Mouse (Mus musculus) cerebellum, adult 2 months (tissue): ENCODE results near the gene Rbp4. TPM values are rescaled to one million over a fixed set of nuclear protein-coding genes. Genes with fewer than 3 reads are reported as not detected.

Source experiments
- DNase-seq, 2 experiments: peaks; one replicate each; pipeline ENCODE4 v3.0.0; 2021
- H3K27ac ChIP-seq: fragments of 200-500 bp; 2 replicates; pipeline ENCODE4 v1.5.1; 2012; ENCODE audit warnings: low read length, control low read depth, inconsistent platforms; ENCODE audit not compliant: insufficient read depth
- H3K27me3 ChIP-seq: fragments of 200-500 bp; 2 replicates; pipeline ENCODE4 v1.6.1; 2012; ENCODE audit warnings: inconsistent platforms, mild to moderate bottlenecking, low read length, moderate library complexity; ENCODE audit not compliant: control insufficient read depth, insufficient read depth
- H3K4me1 ChIP-seq: fragments of 200-500 bp; 2 replicates; pipeline ENCODE4 v1.6.1; 2011; ENCODE audit warnings: low read length; ENCODE audit not compliant: control insufficient read depth, insufficient read depth
- H3K4me3 ChIP-seq: fragments of 200-500 bp; replicated peaks from 2 replicates; pipeline ENCODE3; 2011; ENCODE audit warnings: mild to moderate bottlenecking, low read depth, low read length, control low read depth; ENCODE audit not compliant: insufficient read depth
- CTCF ChIP-seq: fragments of 200-500 bp; IDR thresholded peaks from 2 replicates; pipeline ENCODE4 v1.5.1; 2011; ENCODE audit warnings: low read depth, mild to moderate bottlenecking, control low read depth, low read length, moderate library complexity, borderline replicate concordance; ENCODE audit not compliant: insufficient read depth
- POLR2A ChIP-seq: fragments of 200-500 bp; IDR thresholded peaks from 2 replicates; pipeline ENCODE4 v1.6.1; 2011; ENCODE audit warnings: low read length, control low read depth, borderline replicate concordance; ENCODE audit not compliant: insufficient read depth
- WGBS: fragments of 180-500 bp; shearing (Covaris S2); methylation state at CpG from one replicate; pipeline ENCODE4 v1.1.7; 2018; 5-methylcytosine and 5-hydroxymethylcytosine counted together
- polyA plus RNA-seq: library from polyadenylated mRNA; depleted of rRNA; stranded (reverse); fragments of >200 nt; gene quantifications from 2 replicates; pipeline ENCODE4 v1.2.3, GENCODE M21; 2012

Gene Rbp4
- polyA plus RNA-seq, 1 experiment: 7.9 TPM

DNA sequence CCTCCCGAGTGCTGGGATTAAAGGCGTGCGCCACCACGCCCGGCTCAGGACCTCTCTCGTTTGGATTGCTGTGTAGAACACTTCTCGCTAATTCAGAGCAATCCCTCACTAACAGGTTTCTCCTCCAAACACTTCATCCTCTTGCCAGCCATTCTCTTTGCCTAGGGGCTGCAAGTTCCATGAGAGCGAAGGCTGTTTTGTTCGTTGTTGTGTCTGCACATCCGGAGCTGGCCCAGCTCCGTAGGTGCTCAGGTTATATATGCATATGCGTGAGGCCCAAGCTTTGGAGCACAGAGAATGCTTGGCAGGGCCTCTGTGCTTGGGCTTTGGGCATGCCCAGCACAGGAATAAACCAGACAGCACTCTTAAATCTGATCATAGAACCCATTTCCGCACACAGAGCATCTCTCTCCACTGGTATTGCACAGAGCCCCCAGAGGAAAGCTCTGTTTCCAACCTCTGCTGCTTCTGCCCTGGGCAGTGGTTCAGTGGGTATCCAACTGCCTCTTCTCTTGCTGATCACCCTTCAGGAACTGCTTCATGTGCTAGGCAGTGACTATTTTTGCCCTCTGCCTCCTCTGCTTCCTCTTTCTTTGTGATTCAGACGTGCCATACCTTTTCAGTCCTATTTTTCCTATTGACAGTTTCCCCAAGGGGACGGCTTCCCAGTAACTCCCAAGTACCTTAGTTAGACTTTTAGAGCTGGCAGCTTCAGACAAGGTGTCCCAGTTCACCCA lies 15.4 kb downstream of the Rbp4 start:
- Histone ChIP-seq H3K27ac (no peak overlapping the region), H3K4me1 (no peaks in the 10 kb centered on the region), H3K27me3 (no peaks in the 10 kb centered on the region), H3K4me3 (no peak overlapping the region)
- no peak for TF ChIP-seq POLR2A
- TF ChIP-seq CTCF: no peak
- 92% methylated on average over 15 of the region's 15 CpGs for WGBS
- DNase-seq: no peak

DNA sequence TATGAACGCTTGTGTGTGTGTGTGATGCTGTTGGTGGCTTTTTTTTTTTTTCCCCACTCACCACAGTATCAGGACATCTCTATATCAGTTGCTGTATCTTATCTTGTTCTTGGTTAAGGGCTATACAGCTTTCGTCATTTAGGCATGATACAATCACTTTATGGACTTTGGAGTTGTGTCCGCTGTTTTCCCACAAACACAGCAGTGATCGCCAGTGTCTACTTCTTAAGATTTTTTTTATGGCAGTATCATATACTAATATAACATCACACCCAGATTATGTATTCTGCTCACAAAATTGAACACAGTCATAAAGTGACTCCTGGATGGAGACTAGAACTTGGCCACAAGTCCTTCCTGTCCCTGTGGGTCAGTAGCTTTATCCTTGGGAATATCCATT lies 17.2 kb downstream of the Rbp4 start:
- Histone ChIP-seq H3K27me3 (no peaks in the 10 kb centered on the region), H3K27ac (no peak overlapping the region), H3K4me1 (no peaks in the 10 kb centered on the region), H3K4me3 (no peak overlapping the region)
- no peak for TF ChIP-seq POLR2A
- no peak for TF ChIP-seq CTCF
- 91% methylated on average over 4 of the region's 4 CpGs for WGBS
- no peak for DNase-seq

DNA sequence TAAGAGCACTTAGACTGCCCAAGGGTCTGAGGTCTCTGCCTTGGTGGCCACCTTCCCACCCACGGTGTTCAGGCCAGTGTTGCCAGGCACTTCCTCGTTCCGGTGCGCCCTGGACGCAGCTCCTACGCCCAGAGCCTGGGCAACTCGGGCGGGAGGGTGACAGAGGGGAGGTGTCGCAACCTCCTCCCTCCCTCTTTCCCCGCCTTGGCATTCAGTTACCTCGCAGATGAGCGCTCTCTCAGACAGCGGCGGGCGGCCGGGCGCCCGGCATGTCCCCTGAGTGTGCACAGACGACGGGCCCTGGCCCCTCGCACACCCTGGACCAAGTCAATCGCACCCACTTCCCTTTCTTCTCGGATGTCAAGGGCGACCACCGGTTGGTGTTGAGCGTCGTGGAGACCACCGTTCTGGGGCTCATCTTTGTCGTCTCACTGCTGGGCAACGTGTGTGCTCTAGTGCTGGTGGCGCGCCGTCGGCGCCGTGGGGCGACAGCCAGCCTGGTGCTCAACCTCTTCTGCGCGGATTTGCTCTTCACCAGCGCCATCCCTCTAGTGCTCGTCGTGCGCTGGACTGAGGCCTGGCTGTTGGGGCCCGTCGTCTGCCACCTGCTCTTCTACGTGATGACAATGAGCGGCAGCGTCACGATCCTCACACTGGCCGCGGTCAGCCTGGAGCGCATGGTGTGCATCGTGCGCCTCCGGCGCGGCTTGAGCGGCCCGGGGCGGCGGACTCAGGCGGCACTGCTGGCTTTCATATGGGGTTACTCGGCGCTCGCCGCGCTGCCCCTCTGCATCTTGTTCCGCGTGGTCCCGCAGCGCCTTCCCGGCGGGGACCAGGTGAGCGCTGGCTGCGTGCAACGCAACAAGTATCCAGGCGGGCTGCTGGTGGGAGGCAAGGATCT lies 28.0 kb downstream of the Rbp4 start, which contains the start of gene Ffar4:
Gene Ffar4 (plus strand): TSS at position 214 of the 901 bp plus-strand sequence.
- H3K4me1 ChIP-seq: no peaks in the 10 kb centered on the region
- under 1% methylated on average over 77 of the region's 77 CpGs for WGBS
- TF ChIP-seq POLR2A (no peak), CTCF (no peak)
- H3K27ac ChIP-seq: no peak within 1 kb of the TSS
- no peak for DNase-seq
- H3K27me3 ChIP-seq: no peaks in the 10 kb centered on the region; the same call in 1 of the 2 replicates
- no peak within 1 kb of the TSS for H3K4me3 ChIP-seq

DNA sequence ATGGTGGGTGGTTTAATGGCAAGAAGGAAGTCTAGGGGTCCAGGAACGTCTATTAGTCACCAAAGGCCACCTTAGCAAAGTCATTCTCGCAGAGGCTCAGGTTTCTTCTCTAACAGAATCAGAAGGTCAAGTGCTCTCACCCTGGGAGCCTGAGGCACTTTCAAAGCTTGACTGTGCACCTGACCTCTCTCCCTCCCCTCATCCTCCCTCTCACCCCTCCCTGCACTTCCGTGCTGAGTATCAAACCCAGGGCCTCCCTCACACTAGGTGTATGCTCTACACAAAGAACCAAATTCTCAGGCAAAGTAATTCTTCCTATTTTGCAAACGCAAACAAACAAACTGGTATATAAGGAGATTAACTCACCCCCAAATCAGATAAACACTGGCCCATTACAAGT lies 28.9 kb downstream of the Rbp4 start:
- no peaks in the 10 kb centered on the region for H3K4me1 ChIP-seq
- H3K4me3 ChIP-seq: no peak overlapping the region
- 17% methylated on average over 4 of the region's 4 CpGs for WGBS
- H3K27me3 ChIP-seq: no peaks in the 10 kb centered on the region; the same call in 1 of the 2 replicates
- no peak overlapping the region for H3K27ac ChIP-seq
- no peak for DNase-seq
- TF ChIP-seq CTCF: no peak
- TF ChIP-seq POLR2A: no peak

DNA sequence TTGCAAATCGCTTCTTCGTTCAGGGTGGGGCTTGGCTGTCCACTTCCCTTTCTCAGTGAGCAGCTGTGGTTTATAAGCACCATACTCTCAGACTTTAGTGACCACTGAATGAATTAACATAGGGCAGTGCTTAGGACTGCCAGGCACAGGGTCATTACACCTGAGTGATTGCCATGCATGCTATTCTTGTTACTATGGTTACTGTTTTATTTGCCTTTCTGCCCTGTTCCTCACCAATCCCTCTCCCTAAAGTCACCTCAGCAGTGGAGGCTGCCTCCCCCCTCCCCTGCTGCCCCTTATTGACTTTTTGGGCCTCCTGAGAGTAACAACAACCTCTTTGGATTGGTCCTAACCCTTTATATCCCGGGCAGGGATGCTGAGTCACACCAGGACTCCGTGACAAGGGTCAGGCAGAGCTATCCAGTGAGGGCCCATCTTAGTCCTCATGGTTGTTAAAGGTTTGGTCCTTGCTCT lies 33.5 kb downstream of the Rbp4 start:
- DNase-seq: no peak
- TF ChIP-seq CTCF (no peak), POLR2A (no peak)
- Histone ChIP-seq H3K4me3 (no peak overlapping the region), H3K4me1 (no peaks in the 10 kb centered on the region), H3K27me3 (no peaks in the 10 kb centered on the region; the same call in 1 of the 2 replicates), H3K27ac (no peak overlapping the region)
- WGBS: 58% methylated on average over 4 of the region's 4 CpGs

DNA sequence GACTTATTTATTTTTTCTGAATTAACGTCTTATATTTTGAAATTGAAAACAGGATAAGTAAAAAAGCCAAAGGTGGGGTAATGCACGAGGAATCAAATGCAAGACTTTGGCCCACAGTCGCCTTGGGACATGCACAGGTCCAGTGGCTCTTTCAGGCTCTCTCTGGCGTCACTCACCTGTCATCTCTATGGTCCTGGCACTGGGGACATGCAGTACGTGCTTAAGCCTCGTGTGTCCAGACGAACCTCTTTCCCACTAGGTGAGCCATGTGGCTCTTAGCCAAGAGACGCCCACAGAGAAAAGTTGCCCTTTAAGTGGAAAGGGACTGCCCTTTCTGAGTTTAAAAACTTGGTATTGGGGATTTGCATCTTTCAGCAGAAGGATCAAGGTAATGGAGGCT lies 35.7 kb downstream of the Rbp4 start:
- Histone ChIP-seq H3K4me3 (no peak overlapping the region), H3K27me3 (no peaks in the 10 kb centered on the region; the same call in 1 of the 2 replicates), H3K27ac (no peak overlapping the region), H3K4me1 (no peaks in the 10 kb centered on the region)
- TF ChIP-seq CTCF (no peak), POLR2A (no peak)
- whole genome bisulfite sequencing: 52% methylated on average over 8 of the region's 8 CpGs
- no peak for DNase-seq

DNA sequence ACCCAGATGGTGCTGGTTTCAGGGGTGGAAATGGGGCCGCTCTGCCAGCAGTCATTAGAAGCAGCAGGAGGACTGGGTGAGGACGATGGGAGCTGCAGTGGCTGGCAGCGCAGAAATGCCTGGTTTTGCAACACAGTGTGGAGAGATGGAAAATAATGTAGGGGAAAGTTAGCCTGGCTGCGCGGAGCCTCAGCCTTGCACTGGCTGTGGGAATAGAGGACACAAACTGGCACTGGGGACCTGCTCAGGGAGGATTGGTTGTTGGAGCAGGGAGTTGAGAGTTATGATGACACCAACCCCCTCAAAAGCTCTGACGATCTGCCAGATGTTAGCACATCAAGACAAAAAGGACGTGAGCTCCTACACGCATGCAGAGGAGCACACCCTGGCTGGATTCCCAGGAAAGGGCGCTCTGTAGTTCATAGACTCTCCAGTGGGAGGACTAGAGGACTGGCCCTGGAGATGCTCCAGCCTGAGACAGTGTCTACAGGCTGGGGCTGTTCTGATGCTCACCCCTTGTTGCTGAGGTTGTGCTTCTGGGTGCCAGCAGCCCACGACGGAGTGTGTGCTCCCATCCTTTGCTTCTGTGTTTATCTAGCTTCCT lies 38.0 kb downstream of the Rbp4 start:
- no peak overlapping the region for H3K27ac ChIP-seq
- TF ChIP-seq CTCF (peak; percentile 22; the same call in 1 of the 2 replicates), POLR2A (no peak)
- DNase-seq: no peak
- H3K4me1 ChIP-seq: no peaks in the 10 kb centered on the region
- H3K27me3 ChIP-seq: no peaks in the 10 kb centered on the region
- H3K4me3 ChIP-seq: no peak overlapping the region
- WGBS: 32% methylated on average over 11 of the region's 11 CpGs

DNA sequence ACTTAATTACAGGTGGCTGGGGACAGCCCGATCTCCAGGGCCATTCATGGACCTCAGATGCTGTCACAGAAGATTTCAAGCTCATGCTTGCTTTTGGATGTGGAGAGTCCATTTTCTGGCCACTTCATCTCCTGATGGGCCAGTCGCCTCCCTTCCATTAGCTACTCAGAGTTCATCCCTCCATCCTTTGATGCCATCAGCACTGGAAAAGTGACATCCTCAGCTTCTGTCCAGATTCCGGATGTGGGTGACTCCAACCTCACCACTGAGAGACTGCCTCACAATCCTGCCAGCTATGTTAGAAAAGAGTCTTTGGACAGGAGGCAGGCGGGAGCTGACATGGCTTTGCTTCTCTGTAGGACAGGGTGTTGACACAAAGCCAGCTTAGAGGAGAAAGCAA lies 39.2 kb downstream of the Rbp4 start:
- no peak overlapping the region for H3K4me3 ChIP-seq
- H3K4me1 ChIP-seq: no peaks in the 10 kb centered on the region
- H3K27ac ChIP-seq: no peak overlapping the region
- no peak for TF ChIP-seq POLR2A
- TF ChIP-seq CTCF: no peak
- no peaks in the 10 kb centered on the region for H3K27me3 ChIP-seq
- DNase-seq: no peak
- 79% methylated on average over 4 of the region's 4 CpGs for WGBS
